Comparison of ENCODE assay signal across 8 mouse cellular contexts in the genomic region with DNA sequence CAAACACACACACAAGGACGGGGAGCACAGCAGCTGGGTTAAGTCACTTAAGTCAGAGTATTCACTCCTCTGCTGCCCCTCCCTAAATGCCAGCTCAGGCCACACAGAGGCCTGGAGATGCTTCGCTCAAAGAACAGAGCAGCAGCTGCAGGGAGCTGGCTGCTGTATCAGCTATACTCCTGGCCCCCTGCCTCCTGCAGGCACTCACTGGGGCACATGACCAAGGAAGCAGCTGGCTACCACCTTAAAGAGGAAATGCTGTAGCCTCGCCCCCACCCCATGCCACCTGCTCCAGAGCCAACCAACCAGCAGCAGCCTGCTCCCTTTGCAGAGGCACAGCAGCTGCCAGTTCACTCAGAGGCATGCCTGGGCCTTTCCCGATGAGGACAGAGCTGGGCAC. TPM values are rescaled to one million over a fixed set of nuclear protein-coding genes. Genes with fewer than 3 reads are reported as not detected.
DNase-seq lines count a peak whose midpoint lies in the region; ATAC-seq and TF ChIP-seq lines count a peak whose summit lies in the region.

No protein-coding gene starts in this region.

- H3K27ac ChIP-seq in intestine, embryonic 14.5 days (ENCODE audit: low read depth), result no peak overlapping the region
- no peak overlapping the region for H3K27ac ChIP-seq in intestine, postnatal 0 days (ENCODE audit: low read depth, low read length)

- peak; percentile 77 for ATAC-seq in intestine, embryonic 14.5 days (replicated peaks; ENCODE audit: low FRiP score, low TSS enrichment, low read depth)
- ATAC-seq in intestine, postnatal 0 days, result no peak
- no peak for ATAC-seq in erythroblast, adult 5-6 weeks (replicated peaks; ENCODE audit: low FRiP score, poor library complexity, severe bottlenecking)

- no peak for DNase-seq in intestine, embryonic 14.5 days (ENCODE audit: low spot score)
- DNase-seq in cerebellum, adult 9-11 months, result peak; percentile 69
- peak; percentile 21 for DNase-seq in gastrocnemius, adult 18-20 months (ENCODE audit: low spot score)
- peak; percentile 52 to 70 for DNase-seq in layer of hippocampus, adult 8-10 months (ENCODE audit: low spot score in 2 of 2)
- peak; percentile 24 for DNase-seq in lung, postnatal 25 days (ENCODE audit: low spot score)
- peak; percentile 85 for DNase-seq in right cerebral cortex, adult 18-20 months

- H3K4me3 ChIP-seq in intestine, embryonic 14.5 days (ENCODE audit: low read depth, low read length), result no peak overlapping the region
- no peak overlapping the region for H3K4me3 ChIP-seq in intestine, postnatal 0 days (ENCODE audit: low read depth, low read length)

- TF ChIP-seq CTCF in intestine, postnatal 0 days (IDR thresholded peaks at IDR 0.05; ENCODE audit: low read depth), result no peak

- H3K36me3 ChIP-seq in intestine, embryonic 14.5 days (ENCODE audit: control insufficient read depth, insufficient read depth, low read length), result no peaks in the 10 kb centered on the region
- no peaks in the 10 kb centered on the region for H3K36me3 ChIP-seq in intestine, postnatal 0 days (ENCODE audit: control insufficient read depth, insufficient read depth)

- no peaks in the 10 kb centered on the region for H3K27me3 ChIP-seq in intestine, embryonic 14.5 days (replicated peaks; ENCODE audit: control insufficient read depth, insufficient read depth, low read length)
- no peaks in the 10 kb centered on the region for H3K27me3 ChIP-seq in intestine, postnatal 0 days (replicated peaks; ENCODE audit: control insufficient read depth, insufficient read depth, low read length)

- WGBS in intestine, embryonic 14.5 days, result 28% methylated on average over 4 of the region's 4 CpGs
- 33% methylated on average over 4 of the region's 4 CpGs for WGBS in intestine, postnatal 0 days

- H3K9ac ChIP-seq in intestine, embryonic 14.5 days (ENCODE audit: low read length), result no peak overlapping the region
- H3K9ac ChIP-seq in intestine, postnatal 0 days (ENCODE audit: low read depth, low read length), result no peak overlapping the region

- H3K4me1 ChIP-seq in intestine, embryonic 14.5 days (replicated peaks; ENCODE audit: control insufficient read depth, insufficient read depth, low read length), result no peaks in the 10 kb centered on the region
- no peaks in the 10 kb centered on the region for H3K4me1 ChIP-seq in intestine, postnatal 0 days (replicated peaks; ENCODE audit: control insufficient read depth, insufficient read depth, low read length)

- H3K9me3 ChIP-seq in intestine, embryonic 14.5 days (ENCODE audit: control insufficient read depth, low read length), result no peaks in the 10 kb centered on the region
- no peaks in the 10 kb centered on the region for H3K9me3 ChIP-seq in intestine, postnatal 0 days (ENCODE audit: control insufficient read depth)

- no peak overlapping the region for H3K4me2 ChIP-seq in intestine, embryonic 14.5 days (ENCODE audit: low read length)
- H3K4me2 ChIP-seq in intestine, postnatal 0 days (replicated peaks; ENCODE audit: low read depth), result no peak overlapping the region

RNA-seq across cellular contexts. Expression of a gene that starts 28.0 kb away (rescaled TPM):
- 1.0 and 2.0 TPM in 2 replicates for polyA plus RNA-seq in intestine, embryonic 14.5 days (2014; fragmentation: Nextera tagmentation; extraction: Ambion mirVana)
- 0.82 and 1.1 TPM in 2 replicates for polyA plus RNA-seq in intestine, postnatal 0 days (2015; fragmentation: Nextera tagmentation; extraction: Ambion mirVana)
- 10 to 100 TPM in 1 of 2 experiments, 1 to 10 TPM in 1; 6.8 to 10.7 TPM for total RNA-seq in gastrocnemius, adult 18-20 months (2021)
- 100 to 1,000 TPM; 252 to 302 (median 278) TPM for total RNA-seq in layer of hippocampus, adult 8-10 months (2022)
- total RNA-seq in erythroblast, adult 5-6 weeks (2015; ENCODE audit: low replicate concordance), result not detected in 2 replicates
- total RNA-seq in erythroblast, adult 5-6 weeks (2017; ENCODE audit: low replicate concordance), result 1.4 TPM in 1 of 2 replicates, not detected in the other

Comparison
In these comparisons a context has a peak if more than half of its experiments do, and no peak if none do; other contexts are left out.
1. RNA of a gene that starts 28.0 kb away (total RNA-seq): 252 to 302 TPM in layer of hippocampus, adult 8-10 months; 6.8 to 10.7 TPM in gastrocnemius, adult 18-20 months and 1.4 TPM in erythroblast, adult 5-6 weeks; every median in the first group is over 10 times any median in the second.